Mouse (Mus musculus) embryo, embryonic 11 days (tissue): ENCODE measurements at regions not wholly inside any gene's neighbourhood (a gene's known extent, or its start where the extent isn't known, plus 50 kb on each side); places are given as distances from the start of the nearest gene placed in this dataset.
A peak's percentile ranks its signal among the peaks of the same experiment; 100 is the strongest.

ENCODE experiments used
- DNase-seq: peaks from one replicate; pipeline ENCODE4 v3.0.0-alpha.2; 2015

DNA sequence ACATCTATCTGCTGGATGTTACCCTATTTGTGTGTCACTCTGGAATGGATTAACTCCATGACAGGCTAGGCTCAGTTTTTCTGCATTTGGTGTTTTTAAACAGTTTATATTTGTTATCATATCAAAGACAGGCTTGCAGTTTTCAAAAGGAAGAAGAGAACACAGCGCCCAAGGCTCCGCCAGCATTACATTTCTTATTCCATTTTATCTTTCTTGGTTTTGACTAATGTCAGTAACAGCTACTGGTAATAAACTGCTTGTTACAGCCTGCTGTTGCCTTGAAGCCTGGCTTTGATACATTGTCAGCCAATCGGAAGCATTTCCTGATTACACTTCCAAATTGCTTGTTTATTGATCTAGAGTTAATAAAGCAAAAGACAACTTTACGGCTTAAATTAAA, 219.4 kb upstream of the Mdfic start:
- DNase-seq: no peak

DNA sequence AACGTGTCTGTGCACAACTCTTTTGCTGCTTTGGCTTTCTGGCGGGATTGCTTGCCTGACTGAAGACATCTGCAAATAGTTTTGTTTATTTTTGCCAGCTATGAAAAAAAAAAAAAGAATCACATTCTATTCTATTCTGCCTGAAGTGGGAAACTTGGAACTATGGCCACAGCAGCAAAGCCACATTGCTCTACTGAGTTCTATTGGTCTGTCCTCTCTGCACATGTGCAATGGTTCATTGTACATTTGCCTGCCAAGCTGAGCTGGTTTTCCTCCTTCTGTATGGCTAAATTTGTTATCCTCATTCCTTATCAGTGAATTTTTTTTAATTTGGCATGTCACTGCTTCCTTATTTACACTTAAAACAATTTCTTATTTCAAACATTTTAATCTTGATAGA, 211.1 kb upstream of the Mdfic start:
- no peak for DNase-seq

DNA sequence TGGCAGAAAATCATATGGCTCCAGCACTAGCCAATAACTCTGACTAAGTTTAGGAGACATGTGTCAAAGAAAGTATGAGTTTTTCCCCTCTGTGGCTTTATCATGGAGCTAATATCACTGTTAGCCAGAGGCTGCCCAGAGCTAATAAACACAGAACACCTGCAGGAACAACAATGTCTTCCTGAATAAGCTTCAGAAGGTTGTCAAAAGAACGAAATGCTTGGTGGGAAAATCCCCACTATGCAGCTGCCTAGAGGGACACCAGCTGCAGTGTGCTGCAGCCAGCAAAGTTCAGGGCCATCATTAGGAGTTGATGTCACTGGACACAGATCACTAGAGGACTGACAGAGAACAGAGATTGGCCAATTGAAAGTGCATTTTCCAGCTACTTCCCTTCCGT, 183.2 kb upstream of the Mdfic start:
- no peak for DNase-seq

DNA sequence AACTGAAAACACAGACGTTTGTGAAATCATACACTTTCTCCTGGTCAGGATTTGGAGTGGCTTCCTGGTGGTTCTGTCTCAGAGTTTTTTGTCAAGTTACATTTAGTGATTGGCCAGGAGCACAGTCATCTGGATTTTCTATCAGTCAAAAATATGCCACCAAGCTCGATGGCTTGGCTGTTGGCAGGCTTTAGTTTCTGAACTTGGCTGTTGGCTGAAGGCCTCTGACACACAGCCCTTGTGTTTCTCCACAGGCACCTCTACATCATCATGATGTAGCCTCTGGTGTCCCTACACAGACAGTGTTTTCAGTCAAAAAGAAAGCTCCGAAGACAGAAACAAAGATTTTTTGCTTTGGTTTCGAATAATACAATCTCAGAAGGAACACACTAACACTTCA, 178.5 kb upstream of the Mdfic start:
- DNase-seq: no peak

GRCm38 (mm10) chr6:15543516-15544080, 176.9 kb upstream of the Mdfic start:
- DNase-seq: no peak

- no peak for DNase-seq
These were observed 171.6 kb upstream of the Mdfic start for GRCm38 (mm10) chr6:15548833-15549232.

- no peak for DNase-seq
These were observed 127.7 kb upstream of the Mdfic start for GRCm38 (mm10) chr6:15592780-15593179.

- DNase-seq: peak; percentile 5
These were observed 123.1 kb upstream of the Mdfic start for GRCm38 (mm10) chr6:15597226-15597983.

- no peak for DNase-seq
These were observed 110.3 kb upstream of the Mdfic start for GRCm38 (mm10) chr6:15610208-15610607.

DNA sequence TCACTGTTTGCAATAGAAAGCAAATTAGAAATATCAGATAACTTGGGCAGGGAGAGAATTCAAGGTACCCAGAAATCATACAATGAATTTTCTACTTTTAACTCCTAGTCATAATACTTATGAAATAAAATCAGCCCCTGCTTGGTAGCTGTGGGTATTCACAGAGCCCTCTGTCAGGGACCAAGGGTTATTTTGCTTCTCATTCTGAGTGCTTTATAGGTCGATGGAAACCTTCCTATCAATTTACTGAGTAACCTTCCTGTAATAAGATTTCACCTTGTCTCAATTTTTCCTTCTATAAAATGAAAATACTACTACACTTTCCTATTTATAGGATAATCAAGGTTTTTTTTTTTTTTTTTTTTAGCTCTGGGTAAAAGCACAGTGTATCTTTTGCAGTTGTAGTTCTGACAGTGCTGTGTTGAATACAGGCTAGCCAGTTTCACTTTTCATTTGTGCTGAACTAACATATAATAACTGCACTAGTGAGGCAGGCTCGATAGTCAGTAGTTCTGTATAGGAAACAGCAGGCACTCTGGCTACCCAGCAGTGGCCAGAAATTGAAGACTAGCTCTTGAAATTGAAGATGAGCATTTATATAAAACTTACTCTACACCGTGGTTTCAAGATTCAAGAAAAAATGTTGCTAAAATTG, 94.4 kb upstream of the Mdfic start:
- no peak for DNase-seq

DNA sequence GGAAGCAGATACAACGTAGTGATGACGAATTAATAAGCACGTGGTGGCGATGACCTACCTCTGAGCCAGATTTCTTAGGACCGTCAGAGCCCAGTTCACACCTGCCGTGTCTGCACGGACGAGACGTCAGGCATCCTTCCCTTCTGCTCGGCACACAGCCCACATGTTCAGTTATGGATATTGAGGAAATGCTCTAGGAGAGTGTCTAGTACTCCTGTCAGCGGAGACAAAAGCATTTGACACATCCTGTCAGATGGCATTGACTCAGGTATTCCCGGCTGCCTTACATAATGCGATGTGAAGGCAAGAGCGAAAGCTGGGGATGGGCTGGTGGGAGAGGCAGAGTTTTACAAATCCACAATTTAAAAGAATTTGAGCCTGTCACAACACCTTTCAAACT, 81.9 kb upstream of the Mdfic start:
- peak; percentile 6 for DNase-seq

- peak; percentile 37 for DNase-seq
These were observed 81.1 kb upstream of the Mdfic start for GRCm38 (mm10) chr6:15639378-15639777.

DNA sequence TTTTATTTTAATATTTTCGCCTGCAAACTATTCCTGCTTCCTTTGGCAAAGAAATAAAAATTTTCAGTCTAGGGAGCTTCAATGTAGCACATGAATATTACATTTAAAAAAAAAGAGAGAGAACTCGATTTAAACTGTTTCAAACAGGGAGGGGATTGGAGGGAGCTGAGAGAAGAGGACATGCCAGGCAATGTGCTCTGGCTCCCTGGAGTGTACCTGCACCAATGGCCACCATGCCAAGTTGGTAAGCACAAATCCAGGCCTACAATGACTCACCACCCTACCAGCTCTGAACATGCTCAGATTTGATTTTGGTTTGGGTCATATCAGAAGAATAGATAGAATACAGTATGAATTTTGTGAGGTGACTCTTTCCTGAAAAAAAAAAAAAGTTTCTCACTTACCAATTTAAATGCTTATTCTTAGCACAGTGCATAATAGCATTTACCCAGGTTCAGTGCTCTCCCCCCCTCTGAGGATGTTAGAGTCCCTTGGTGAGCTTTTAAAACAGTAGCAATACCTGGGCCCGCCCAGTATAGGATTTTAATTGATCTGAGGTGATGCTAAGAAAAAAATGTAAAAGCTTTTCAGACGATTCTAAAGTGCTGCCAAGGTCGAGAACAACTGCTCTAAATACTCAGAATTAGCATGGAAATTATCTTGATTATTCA, 80.5 kb upstream of the Mdfic start:
- DNase-seq: no peak

GRCm38 (mm10) chr6:15644311-15644710, 76.2 kb upstream of the Mdfic start:
- DNase-seq: no peak

- DNase-seq: no peak
These were observed 73.0 kb upstream of the Mdfic start for GRCm38 (mm10) chr6:15647499-15647898.
